Mouse (Mus musculus) common myeloid progenitor, adult 5-6 weeks (primary cell): ENCODE results near the gene Abcc12. TPM values are rescaled to one million over a fixed set of nuclear protein-coding genes. Genes with fewer than 3 reads are reported as not detected.
A peak's percentile ranks its signal among the peaks of the same experiment; 100 is the strongest.

Experiments used
- ATAC-seq: replicated peaks from 2 replicates; pipeline ENCODE4 v1.8.0; 2016; ENCODE audit warnings: low read depth, mild to moderate bottlenecking, moderate TSS enrichment, inconsistent platforms; ENCODE audit not compliant: poor library complexity, severe bottlenecking
- total RNA-seq: library from RNA; stranded (forward); fragments of 200-1000, 187-1606 nt; gene quantifications from 2 replicates; pipeline ENCODE4 v1.2.3, GENCODE M21; 2017

The Abcc12 gene
- total RNA-seq, 1 experiment from 2014 or later = not detected

- ATAC-seq = peak; percentile 90
Measured at GRCm38 (mm10) chr8:86585118-86585517, 4.6 kb upstream of the Abcc12 start.

DNA sequence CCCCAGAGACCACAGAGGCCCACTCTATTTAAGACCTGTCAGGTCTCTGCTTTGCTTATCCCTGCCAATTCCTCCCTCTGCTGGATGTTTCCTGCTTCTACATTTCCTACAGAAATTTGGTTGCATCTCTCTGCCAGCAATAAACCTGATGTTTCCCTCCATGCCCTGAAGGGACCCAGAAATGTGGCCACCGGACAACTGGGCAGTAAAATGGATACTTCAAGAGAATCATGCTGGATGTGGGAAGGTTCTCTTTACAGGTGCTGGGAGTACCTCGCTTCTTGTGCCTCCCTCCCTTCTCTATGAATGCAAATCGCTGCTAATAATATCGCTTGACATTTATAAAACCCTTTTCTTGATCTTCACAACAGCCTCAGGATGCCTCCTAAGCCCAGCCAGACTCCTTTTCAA, 1.4 kb upstream of the Abcc12 start:
- ATAC-seq = no peak

- ATAC-seq = no peak
Measured at GRCm38 (mm10) chr8:86578693-86579092, 1.8 kb downstream of the Abcc12 start.

- ATAC-seq = peak; percentile 45
Measured at GRCm38 (mm10) chr8:86578076-86578475, 2.4 kb downstream of the Abcc12 start.

GRCm38 (mm10) chr8:86577547-86577946, 2.9 kb downstream of the Abcc12 start:
- no peak for ATAC-seq

GRCm38 (mm10) chr8:86563674-86564073, 16.8 kb downstream of the Abcc12 start:
- no peak for ATAC-seq

GRCm38 (mm10) chr8:86561737-86562136, 18.7 kb downstream of the Abcc12 start:
- ATAC-seq = peak; percentile 42; the same call in 1 of the 2 replicates

GRCm38 (mm10) chr8:86560688-86561065, 19.8 kb downstream of the Abcc12 start:
- ATAC-seq = no peak

- no peak for ATAC-seq
Measured at GRCm38 (mm10) chr8:86559947-86560687, 20.4 kb downstream of the Abcc12 start.

GRCm38 (mm10) chr8:86557186-86558045, 23.1 kb downstream of the Abcc12 start:
- no peak for ATAC-seq

DNA sequence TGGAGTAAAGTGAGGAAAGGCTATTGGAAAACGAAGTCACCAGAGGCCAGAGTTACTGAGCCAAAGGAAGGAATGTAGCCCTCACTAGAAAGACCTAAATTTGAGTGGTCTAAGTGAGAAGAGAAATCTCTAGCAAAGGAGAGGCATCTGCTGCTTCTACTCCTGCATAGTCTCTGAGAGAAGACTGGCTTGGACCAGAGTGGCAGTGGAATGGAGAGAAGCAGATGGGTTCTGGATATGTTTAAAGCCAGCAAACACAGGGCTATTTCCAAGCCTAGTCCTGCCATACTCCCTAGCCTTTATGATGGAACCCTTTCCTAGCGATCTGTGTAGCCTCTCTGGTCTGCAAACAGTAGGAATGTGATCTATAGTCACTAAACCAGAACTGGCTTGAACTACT, 24.9 kb downstream of the Abcc12 start:
- no peak for ATAC-seq

- ATAC-seq = no peak
Measured at GRCm38 (mm10) chr8:86554220-86554891, 26.1 kb downstream of the Abcc12 start.

GRCm38 (mm10) chr8:86550516-86550915, 30.0 kb downstream of the Abcc12 start:
- no peak for ATAC-seq

DNA sequence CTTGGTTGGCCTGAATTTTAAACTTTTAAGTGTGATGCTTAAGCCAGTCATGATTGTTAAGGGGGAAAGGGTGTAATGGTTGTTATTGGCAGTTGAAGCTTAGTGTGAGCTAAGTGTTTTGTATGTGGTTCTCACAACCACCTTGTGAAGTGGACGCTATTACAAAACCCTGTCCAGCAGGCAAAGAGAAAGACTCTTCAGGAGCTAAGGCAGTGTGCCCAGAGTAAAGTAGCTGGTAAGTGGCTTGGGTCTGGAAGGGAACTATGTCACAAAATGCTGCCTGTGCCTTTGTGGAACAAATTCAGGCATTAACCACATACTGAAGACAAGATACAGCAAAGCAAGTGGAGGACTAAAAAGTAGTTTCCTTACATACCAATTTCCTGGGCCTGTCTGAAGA, 34.5 kb downstream of the Abcc12 start:
- no peak for ATAC-seq

- no peak for ATAC-seq
Measured at GRCm38 (mm10) chr8:86540906-86541305, 39.6 kb downstream of the Abcc12 start.

- ATAC-seq = no peak
Measured at GRCm38 (mm10) chr8:86540376-86540775, 40.1 kb downstream of the Abcc12 start.

DNA sequence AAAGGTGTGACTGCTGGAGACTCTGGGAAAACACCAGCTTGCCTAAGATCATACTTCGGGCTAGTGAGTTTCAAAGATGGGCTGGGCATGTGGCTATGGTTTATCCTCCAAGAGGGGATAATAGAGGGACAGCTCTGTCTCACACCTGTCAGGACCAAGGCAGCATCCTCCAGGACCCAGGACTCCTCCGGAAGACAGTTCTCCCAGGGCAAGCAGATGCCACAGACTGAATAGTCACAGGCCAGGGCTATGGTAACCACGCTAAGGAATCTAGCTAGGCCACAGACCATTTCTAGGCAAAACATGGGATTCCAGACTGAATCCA, 43.9 kb downstream of the Abcc12 start:
- no peak for ATAC-seq

DNA sequence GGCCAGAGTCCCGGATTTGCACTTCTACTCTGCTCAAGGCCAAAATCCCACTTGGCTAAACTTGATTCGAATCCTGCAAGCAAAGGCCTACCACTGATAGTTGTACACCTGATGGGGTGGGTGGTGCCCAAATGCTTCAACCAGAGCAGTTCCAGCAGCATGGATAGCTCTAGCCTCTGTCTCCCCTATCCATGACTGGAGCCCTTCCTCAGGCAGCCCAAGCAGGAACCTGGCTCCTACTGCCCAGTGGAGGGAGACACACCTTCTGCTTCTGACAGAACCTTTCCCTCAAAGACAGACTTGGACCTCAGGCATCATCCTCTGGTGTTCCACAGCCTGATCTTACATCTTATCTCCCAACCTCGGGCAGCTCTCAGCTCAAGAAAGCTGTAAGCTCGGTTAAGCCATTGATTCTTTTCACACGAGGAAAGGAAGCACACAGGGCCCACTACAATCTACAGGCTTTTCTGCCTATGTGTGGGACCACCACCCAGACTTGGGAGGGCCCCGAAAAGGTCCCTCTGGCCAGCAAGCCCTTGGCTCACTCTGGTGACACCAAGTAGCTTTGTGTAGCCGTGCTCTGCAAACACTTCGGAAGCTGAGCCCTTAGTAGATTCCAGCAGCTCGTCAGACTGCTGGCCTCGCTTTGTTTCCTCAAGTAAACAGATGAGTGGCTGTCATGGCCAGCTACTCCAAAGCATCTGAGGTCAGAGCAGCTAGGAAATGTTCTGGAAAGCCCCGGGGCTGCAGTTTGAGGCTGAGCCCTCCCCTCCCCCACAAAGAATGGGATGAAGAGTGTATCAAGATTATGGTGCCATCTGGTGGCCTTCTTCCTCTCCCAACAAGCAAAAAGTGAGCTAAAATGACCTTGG, 44.5 kb downstream of the Abcc12 start:
- peak; percentile 54; the same call in 1 of the 2 replicates for ATAC-seq

DNA sequence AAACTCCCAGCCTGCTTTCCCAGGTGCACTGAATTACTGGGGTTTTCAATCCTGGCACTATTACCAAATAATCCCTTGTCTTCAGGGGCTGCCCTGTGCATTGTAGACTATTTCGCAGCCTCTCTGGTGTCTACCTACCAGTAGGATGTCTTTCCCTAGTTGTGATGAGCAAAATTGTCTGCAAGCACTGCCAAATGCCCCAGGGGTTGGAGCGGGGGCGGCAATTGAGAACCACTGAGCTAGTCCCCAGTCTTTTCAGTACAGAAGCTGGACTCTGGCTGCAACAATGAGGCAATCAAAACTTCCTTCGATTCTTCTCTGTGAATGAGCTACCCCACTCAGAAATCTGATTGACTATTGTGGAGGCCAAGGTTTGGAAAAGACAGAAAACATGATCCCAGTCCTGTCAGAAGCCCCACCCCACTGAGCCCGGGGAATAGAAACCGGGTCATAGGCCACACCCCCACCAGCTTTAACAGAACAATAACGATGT, 45.4 kb downstream of the Abcc12 start:
- no peak for ATAC-seq

DNA sequence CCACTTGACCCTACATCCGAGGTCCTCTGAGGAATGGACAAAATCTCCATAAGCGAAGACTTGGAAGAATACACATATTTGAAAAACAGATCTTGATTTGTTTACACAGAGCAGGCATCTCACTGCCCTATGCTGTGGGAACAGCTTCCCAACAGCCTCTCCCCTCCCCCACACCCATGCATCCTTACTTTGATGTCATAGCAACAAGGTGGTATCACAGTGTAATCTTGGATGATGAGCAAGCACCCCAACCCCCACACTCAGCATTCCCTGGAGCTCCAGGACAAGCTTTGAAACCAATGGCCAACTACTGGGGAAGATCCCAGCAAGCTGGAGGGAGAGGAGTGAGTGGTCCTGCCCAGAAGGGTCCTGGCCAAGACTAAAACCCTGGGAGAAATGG, 50.8 kb downstream of the Abcc12 start:
- no peak for ATAC-seq
